Mouse (Mus musculus): ENCODE results near the gene Foxk1. TPM values are rescaled to one million over a fixed set of nuclear protein-coding genes. Genes with fewer than 3 reads are reported as not detected.

Gene Foxk1
- total and polyA plus RNA-seq, 2 experiments, result 3.0 to 7.6 TPM

GRCm38 (mm10) chr5:142469796-142470195 lies 68.5 kb downstream of the Foxk1 start:
- Histone ChIP-seq H3K27ac (replicated peaks; ENCODE audit: insufficient read depth, low read depth, low read length) (no peak overlapping the region), H3K9ac (ENCODE audit: low read depth, low read length) (no peak overlapping the region), H3K79me2 (ENCODE audit: control insufficient read depth, insufficient read depth, low read length) (no peaks in the 10 kb centered on the region), H3K4me3 (ENCODE audit: insufficient read depth, low read depth, low read length) (no peak overlapping the region), H3K4me1 (ENCODE audit: control insufficient read depth, insufficient read depth, low read length) (peaks cover 2% of the 10 kb centered on the region; the same call in 1 of the 2 replicates), H3K36me3 (ENCODE audit: control insufficient read depth, insufficient read depth, low read length) (peaks cover 8% of the 10 kb centered on the region), H3K27me3 (ENCODE audit: control insufficient read depth, insufficient read depth, low read length) (no peaks in the 10 kb centered on the region)
- 49% methylated on average over 11 of the region's 11 CpGs for WGBS
- TF ChIP-seq CTCF (IDR thresholded peaks at IDR 0.05; ENCODE audit: low read depth, low read length) (no peak), POLR2A (IDR thresholded peaks at IDR 0.05; ENCODE audit: extremely low read depth, insufficient read depth, low read length) (no peak)
- DNase-seq (ENCODE audit: extremely low read depth, low read depth, low spot score), result peak; percentile 80

GRCm38 (mm10) chr5:142473696-142474095 lies 72.4 kb downstream of the Foxk1 start:
- TF ChIP-seq CTCF (IDR thresholded peaks at IDR 0.05; ENCODE audit: low read depth, low read length) (no peak), POLR2A (IDR thresholded peaks at IDR 0.05; ENCODE audit: extremely low read depth, insufficient read depth, low read length) (no peak)
- Histone ChIP-seq H3K36me3 (ENCODE audit: control insufficient read depth, insufficient read depth, low read length) (peaks cover 6% of the 10 kb centered on the region; the same call in 1 of the 2 replicates), H3K9ac (ENCODE audit: low read depth, low read length) (no peak overlapping the region), H3K27ac (replicated peaks; ENCODE audit: insufficient read depth, low read depth, low read length) (no peak overlapping the region), H3K4me1 (ENCODE audit: control insufficient read depth, insufficient read depth, low read length) (peaks cover 4% of the 10 kb centered on the region), H3K4me3 (ENCODE audit: insufficient read depth, low read depth, low read length) (no peak overlapping the region), H3K79me2 (ENCODE audit: control insufficient read depth, insufficient read depth, low read length) (no peaks in the 10 kb centered on the region), H3K27me3 (ENCODE audit: control insufficient read depth, insufficient read depth, low read length) (no peaks in the 10 kb centered on the region)
- 84% methylated on average over 10 of the region's 10 CpGs for WGBS
- DNase-seq (ENCODE audit: extremely low read depth, low read depth, low spot score), result no peak

- 80% methylated on average over 7 of the region's 7 CpGs for WGBS
Measured at GRCm38 (mm10) chr5:142475669-142476068, 74.4 kb downstream of the Foxk1 start.

GRCm38 (mm10) chr5:142477346-142477745 lies 76.0 kb downstream of the Foxk1 start:
- H3K27ac ChIP-seq (replicated peaks; ENCODE audit: insufficient read depth, low read depth, low read length), result no peak overlapping the region
- H3K27me3 ChIP-seq (ENCODE audit: control insufficient read depth, insufficient read depth, low read length), result no peaks in the 10 kb centered on the region
- DNase-seq (ENCODE audit: extremely low read depth, low read depth, low spot score), result no peak
- no peak overlapping the region for H3K9ac ChIP-seq (ENCODE audit: low read depth, low read length)
- no peak overlapping the region for H3K4me3 ChIP-seq (ENCODE audit: insufficient read depth, low read depth, low read length)
- TF ChIP-seq POLR2A (IDR thresholded peaks at IDR 0.05; ENCODE audit: extremely low read depth, insufficient read depth, low read length), result no peak
- no peak for TF ChIP-seq CTCF (IDR thresholded peaks at IDR 0.05; ENCODE audit: low read depth, low read length)
- no peaks in the 10 kb centered on the region for H3K79me2 ChIP-seq (ENCODE audit: control insufficient read depth, insufficient read depth, low read length)
- no peaks in the 10 kb centered on the region for H3K36me3 ChIP-seq (ENCODE audit: control insufficient read depth, insufficient read depth, low read length)
- WGBS, result 80% methylated on average over 12 of the region's 12 CpGs
- peaks cover 4% of the 10 kb centered on the region for H3K4me1 ChIP-seq (ENCODE audit: control insufficient read depth, insufficient read depth, low read length)

More at GRCm38 (mm10) chr5:142475669-142476068, 74.4 kb downstream of the Foxk1 start:
- no peak for TF ChIP-seq CTCF (IDR thresholded peaks at IDR 0.05; ENCODE audit: low read depth, low read length)
- TF ChIP-seq POLR2A (IDR thresholded peaks at IDR 0.05; ENCODE audit: extremely low read depth, insufficient read depth, low read length), result no peak
- no peak for DNase-seq (ENCODE audit: extremely low read depth, low read depth, low spot score)
- peaks cover 4% of the 10 kb centered on the region for H3K4me1 ChIP-seq (ENCODE audit: control insufficient read depth, insufficient read depth, low read length)
- no peak overlapping the region for H3K4me3 ChIP-seq (ENCODE audit: insufficient read depth, low read depth, low read length)
- H3K36me3 ChIP-seq (ENCODE audit: control insufficient read depth, insufficient read depth, low read length), result peaks cover 4% of the 10 kb centered on the region; the same call in 1 of the 2 replicates
- H3K9ac ChIP-seq (ENCODE audit: low read depth, low read length), result no peak overlapping the region
- H3K79me2 ChIP-seq (ENCODE audit: control insufficient read depth, insufficient read depth, low read length), result no peaks in the 10 kb centered on the region
- H3K27ac ChIP-seq (replicated peaks; ENCODE audit: insufficient read depth, low read depth, low read length), result no peak overlapping the region
- H3K27me3 ChIP-seq (ENCODE audit: control insufficient read depth, insufficient read depth, low read length), result no peaks in the 10 kb centered on the region

- peaks cover 4% of the 10 kb centered on the region for H3K4me1 ChIP-seq (ENCODE audit: control insufficient read depth, insufficient read depth, low read length)
- 66% methylated on average over 5 of the region's 5 CpGs for WGBS
Measured at GRCm38 (mm10) chr5:142477866-142478615, 76.7 kb downstream of the Foxk1 start.

More at GRCm38 (mm10) chr5:142477866-142478615, 76.7 kb downstream of the Foxk1 start:
- DNase-seq (ENCODE audit: extremely low read depth, low read depth, low spot score), result peak; percentile 61
- no peak overlapping the region for H3K4me3 ChIP-seq (ENCODE audit: insufficient read depth, low read depth, low read length)
- no peak for TF ChIP-seq POLR2A (IDR thresholded peaks at IDR 0.05; ENCODE audit: extremely low read depth, insufficient read depth, low read length)
- no peak for TF ChIP-seq CTCF (IDR thresholded peaks at IDR 0.05; ENCODE audit: low read depth, low read length)
- H3K9ac ChIP-seq (ENCODE audit: low read depth, low read length), result no peak overlapping the region
- no peaks in the 10 kb centered on the region for H3K36me3 ChIP-seq (ENCODE audit: control insufficient read depth, insufficient read depth, low read length)
- H3K27me3 ChIP-seq (ENCODE audit: control insufficient read depth, insufficient read depth, low read length), result no peaks in the 10 kb centered on the region
- no peak overlapping the region for H3K27ac ChIP-seq (replicated peaks; ENCODE audit: insufficient read depth, low read depth, low read length)
- H3K79me2 ChIP-seq (ENCODE audit: control insufficient read depth, insufficient read depth, low read length), result no peaks in the 10 kb centered on the region

Measured in liver, adult 2 months (tissue).